Mouse (Mus musculus): ENCODE measurements around the gene Ciart. TPM values are rescaled to one million over a fixed set of nuclear protein-coding genes. Genes with fewer than 3 reads are reported as not detected.
"Not testable (repeated sequence)": the region's sequence is repeated elsewhere in the genome, so short reads cannot be mapped to it uniquely, and the experiment has no call there.

Ciart gene
- polyA plus RNA-seq, 1 experiment from 2014 or later, result 2.7 TPM

- no peak for DNase-seq (ENCODE audit: low spot score)
These were observed 16.5 kb downstream of the Ciart start for GRCm38 (mm10) chr3:95865571-95865970.

GRCm38 (mm10) chr3:95865050-95865449 lies 17.0 kb downstream of the Ciart start:
- no peak for DNase-seq (ENCODE audit: low spot score)

DNA sequence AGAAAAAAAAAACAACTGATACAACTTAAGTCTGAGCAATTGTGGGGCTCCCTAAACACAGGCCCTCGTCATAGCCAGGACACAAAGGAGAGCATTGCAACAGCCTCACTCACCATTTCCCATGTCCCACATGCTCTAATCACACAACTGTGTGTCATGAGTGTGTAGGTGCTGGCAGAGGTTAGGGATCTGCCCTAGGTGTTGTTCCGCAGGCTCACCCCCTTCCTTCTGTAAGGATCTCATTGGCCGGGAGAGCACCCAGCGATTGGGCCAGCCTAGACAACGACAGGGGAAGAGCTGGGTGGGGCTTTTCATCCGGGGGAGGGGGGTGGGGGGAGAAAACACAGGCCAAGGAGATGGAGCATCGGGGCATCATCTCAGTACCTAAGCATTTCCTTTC lies 18.5 kb downstream of the Ciart start:
- no peak for DNase-seq (ENCODE audit: low spot score)

DNA sequence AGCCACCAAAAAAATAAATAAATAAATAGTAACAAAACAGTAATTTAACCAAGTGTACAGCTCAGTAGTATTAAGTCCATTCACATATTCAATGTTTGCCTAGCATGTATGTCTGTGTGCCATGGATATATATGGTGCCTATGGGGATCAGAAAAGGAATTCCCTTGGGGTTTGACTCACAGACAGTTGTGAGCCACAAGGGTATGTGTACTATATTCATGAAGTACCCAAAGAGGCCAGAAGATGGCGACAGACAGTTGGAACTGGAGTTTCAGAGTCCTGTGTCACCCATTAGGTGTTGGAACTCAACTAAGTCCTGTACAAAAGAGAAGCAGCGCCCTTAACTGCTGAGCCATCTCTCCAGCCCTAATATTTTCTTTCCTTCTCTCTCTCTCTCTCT lies 20.3 kb downstream of the Ciart start:
- peak; percentile 89 for DNase-seq (ENCODE audit: low spot score)

DNA sequence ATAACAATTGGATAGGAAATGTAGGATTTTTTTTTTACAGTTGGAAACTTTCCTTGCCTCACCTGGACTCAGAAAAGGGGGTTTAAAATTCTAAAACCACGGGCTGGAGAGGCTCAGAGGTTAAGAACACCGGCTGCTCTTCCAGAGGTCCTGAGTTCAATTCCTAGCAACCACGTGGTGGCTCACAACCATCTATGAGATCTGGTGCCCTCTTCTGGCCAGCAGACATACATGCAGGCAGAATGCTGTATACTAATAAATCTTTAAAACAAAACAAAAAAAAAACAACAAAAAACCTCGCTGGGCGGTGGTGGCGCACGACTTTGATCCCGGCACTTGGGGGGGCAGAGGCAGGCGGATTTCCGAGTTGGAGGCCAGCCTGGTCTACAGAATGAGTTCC lies 20.8 kb downstream of the Ciart start:
- peak; percentile 32 for DNase-seq (ENCODE audit: low spot score)

GRCm38 (mm10) chr3:95860323-95860722 lies 21.7 kb downstream of the Ciart start:
- DNase-seq (ENCODE audit: low spot score), result peak; percentile 41

- not testable (repeated sequence) for DNase-seq (ENCODE audit: low spot score)
These were observed 23.8 kb downstream of the Ciart start for GRCm38 (mm10) chr3:95858278-95858677.

- not testable (repeated sequence) for DNase-seq (ENCODE audit: low spot score)
These were observed 25.0 kb downstream of the Ciart start for GRCm38 (mm10) chr3:95857050-95857449.

DNA sequence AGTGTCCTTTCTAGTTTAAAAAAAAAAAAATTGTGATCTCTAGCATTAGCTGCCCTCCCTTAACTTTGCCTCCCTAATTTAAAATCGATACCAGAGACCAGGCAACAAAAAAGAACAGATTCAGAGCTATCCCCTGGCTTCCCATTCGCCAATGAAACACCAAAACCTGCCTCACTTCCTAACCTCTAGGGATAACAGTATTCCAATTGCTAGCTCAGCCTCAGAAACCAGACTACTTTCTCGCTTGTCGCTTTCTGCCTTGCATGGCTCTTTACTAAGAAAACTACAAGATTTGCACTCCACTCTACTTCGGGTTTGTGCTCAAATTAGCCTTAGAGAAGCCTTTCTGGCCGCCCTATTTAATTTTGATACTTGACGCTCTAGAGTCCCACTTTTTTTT lies 25.9 kb downstream of the Ciart start:
- no peak for DNase-seq (ENCODE audit: low spot score)

DNA sequence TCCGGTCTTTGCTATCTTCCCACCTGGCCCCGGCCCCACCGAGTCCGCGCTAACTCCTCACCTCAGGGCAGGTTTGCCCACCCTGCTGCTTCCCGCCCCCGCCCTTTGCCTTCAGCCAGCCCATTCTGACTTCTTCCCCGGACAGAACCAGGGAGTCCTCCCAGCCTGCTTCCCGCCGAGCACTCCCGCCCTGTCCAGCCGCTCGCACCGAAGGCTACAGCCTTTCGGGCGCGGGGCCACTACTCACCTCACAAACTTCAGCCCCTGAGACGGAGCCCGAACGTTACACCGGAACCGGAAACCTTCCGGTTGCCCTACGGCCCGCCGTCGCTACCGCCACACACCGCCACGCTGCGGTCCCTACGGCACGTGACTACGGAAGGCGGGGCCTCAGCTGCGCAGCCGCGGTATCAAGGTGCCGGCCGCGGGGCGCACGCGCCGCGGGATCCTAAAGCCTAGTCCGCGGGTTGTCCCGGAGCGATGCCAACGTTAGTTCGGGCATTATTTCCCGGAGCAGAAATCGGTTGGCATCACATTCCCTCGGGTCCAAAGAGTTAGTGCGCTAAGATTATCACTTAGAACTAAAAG lies 26.5 kb downstream of the Ciart start, which contains the start of gene Prpf3:
Prpf3 (minus strand) TSS at position 384 of the 588 bp plus-strand sequence.
- peak; percentile 94 for DNase-seq (ENCODE audit: low spot score)

GRCm38 (mm10) chr3:95851317-95851716 lies 30.7 kb downstream of the Ciart start:
- DNase-seq (ENCODE audit: low spot score), result no peak

GRCm38 (mm10) chr3:95850611-95851010 lies 31.4 kb downstream of the Ciart start:
- DNase-seq (ENCODE audit: low spot score), result no peak

DNA sequence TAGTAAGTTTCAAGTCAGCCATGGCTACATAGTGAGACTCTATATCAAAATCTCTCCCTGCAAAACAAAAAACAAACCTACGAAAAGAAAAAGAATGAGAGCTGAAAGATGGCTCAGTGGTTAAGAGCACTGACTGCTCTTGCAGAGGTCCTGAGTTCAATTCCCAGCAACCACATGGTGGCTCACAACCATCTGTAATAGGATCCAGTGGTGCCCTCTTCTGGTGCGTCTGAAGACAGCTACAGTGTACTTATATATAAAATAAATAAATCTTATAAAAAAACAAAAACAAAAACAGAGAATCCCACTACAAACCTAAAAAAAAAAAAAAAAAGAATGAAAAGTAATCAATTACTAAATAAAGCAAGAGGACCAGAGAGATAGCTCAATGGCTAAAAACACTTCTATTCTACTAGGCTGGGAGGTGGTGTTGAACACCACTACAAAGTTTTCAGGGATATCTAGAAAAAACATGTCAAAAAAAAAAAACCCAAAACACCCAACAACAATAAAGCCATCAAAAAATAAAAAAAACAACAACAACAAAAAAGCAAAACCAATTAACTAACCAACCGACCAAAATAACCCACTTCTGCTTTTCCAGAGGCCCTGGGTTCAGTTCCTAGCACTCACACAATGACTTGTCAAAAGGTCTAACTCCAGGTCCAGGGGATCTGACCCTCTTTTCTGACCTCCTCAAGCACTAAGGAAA lies 39.4 kb downstream of the Ciart start:
- no peak for DNase-seq (ENCODE audit: low spot score)

- no peak for DNase-seq (ENCODE audit: low spot score)
These were observed 42.8 kb downstream of the Ciart start for GRCm38 (mm10) chr3:95839250-95839649.

- no peak for DNase-seq (ENCODE audit: low spot score)
These were observed 53.0 kb downstream of the Ciart start for GRCm38 (mm10) chr3:95829053-95829452.

Other genes starting within 250 kb of the Ciart start
- gene Mcl1, start 223.5 kb downstream of the Ciart start, polyA plus RNA-seq (2015; fragmentation: Nextera tagmentation; extraction: Ambion mirVana), result 81.3 and 91.3 TPM in 2 replicates
- 0.91 and 2.0 TPM in 2 replicates for gene Adamtsl4, start 194.3 kb downstream of the Ciart start, polyA plus RNA-seq (2015; fragmentation: Nextera tagmentation; extraction: Ambion mirVana)
- 14.0 and 16.8 TPM in 2 replicates for gene Ecm1, start 142.7 kb downstream of the Ciart start, polyA plus RNA-seq (2015; fragmentation: Nextera tagmentation; extraction: Ambion mirVana)
- gene Tars2, start 122.0 kb downstream of the Ciart start, polyA plus RNA-seq (2015; fragmentation: Nextera tagmentation; extraction: Ambion mirVana), result 43.1 and 47.8 TPM in 2 replicates
- gene Rprd2, start 63.4 kb downstream of the Ciart start, polyA plus RNA-seq (2015; fragmentation: Nextera tagmentation; extraction: Ambion mirVana), result 16.2 and 18.8 TPM in 2 replicates
- gene Prpf3, start 26.4 kb downstream of the Ciart start, polyA plus RNA-seq (2015; fragmentation: Nextera tagmentation; extraction: Ambion mirVana), result 46.9 and 49.3 TPM in 2 replicates
- gene Mrps21, start 10.7 kb downstream of the Ciart start, polyA plus RNA-seq (2015; fragmentation: Nextera tagmentation; extraction: Ambion mirVana), result 372 and 418 TPM in 2 replicates
- 15.9 and 17.7 TPM in 2 replicates for gene BC028528, start 9.8 kb upstream of the Ciart start, polyA plus RNA-seq (2015; fragmentation: Nextera tagmentation; extraction: Ambion mirVana)
- 27.8 and 32.4 TPM in 2 replicates for gene Aph1a, start 11.7 kb upstream of the Ciart start, polyA plus RNA-seq (2015; fragmentation: Nextera tagmentation; extraction: Ambion mirVana)
- 1.8 and 2.2 TPM in 2 replicates for gene Car14, start 22.4 kb upstream of the Ciart start, polyA plus RNA-seq (2015; fragmentation: Nextera tagmentation; extraction: Ambion mirVana)
- gene Anp32e, start 47.0 kb upstream of the Ciart start, polyA plus RNA-seq (2015; fragmentation: Nextera tagmentation; extraction: Ambion mirVana), result 463 and 541 TPM in 2 replicates
- 36.8 and 37.0 TPM in 2 replicates for gene Plekho1, start 113.8 kb upstream of the Ciart start, polyA plus RNA-seq (2015; fragmentation: Nextera tagmentation; extraction: Ambion mirVana)
- gene Vps45, start 176.2 kb upstream of the Ciart start, polyA plus RNA-seq (2015; fragmentation: Nextera tagmentation; extraction: Ambion mirVana), result 58.7 and 61.6 TPM in 2 replicates
- 12.2 and 17.7 TPM in 2 replicates for gene Otud7b, start 222.3 kb upstream of the Ciart start, polyA plus RNA-seq (2015; fragmentation: Nextera tagmentation; extraction: Ambion mirVana)